Mouse (Mus musculus) right cerebral cortex, adult 2 months (tissue): ENCODE measurements around the gene Slc35e1.

ENCODE experiments used
- DNase-seq, 2 experiments: peaks; one replicate each; pipeline ENCODE4 v3.0.0; 2021 to 2022; ENCODE audit warnings: low spot score in 2 of 2

Gene Slc35e1

GRCm38 (mm10) chr8:72491680-72492621, at the start of gene Slc35e1:
Slc35e1 (minus strand) TSS chr8:72492614.
- peak in 1 of 2 experiments; percentile 49 for DNase-seq

DNA sequence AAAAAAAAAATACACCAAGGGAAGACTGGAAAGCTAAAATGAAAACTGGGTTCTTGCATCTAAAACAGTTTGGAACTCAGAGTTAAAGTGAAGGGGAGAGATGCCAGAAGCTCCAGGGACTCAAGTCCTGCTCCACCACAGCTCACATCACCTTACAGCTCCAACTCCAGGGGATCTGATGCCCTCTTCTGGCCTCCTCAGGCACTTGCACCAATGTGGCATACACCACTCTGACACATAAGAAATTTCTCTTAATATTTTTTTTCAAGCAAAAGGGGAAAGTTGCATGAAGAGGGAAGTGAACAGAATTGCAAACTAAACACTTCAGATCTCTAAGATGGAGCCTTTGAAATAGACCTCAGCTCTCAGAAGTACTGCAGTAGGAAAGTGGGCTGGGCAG, 46.8 kb upstream of the Slc35e1 start:
- no peak for DNase-seq

DNA sequence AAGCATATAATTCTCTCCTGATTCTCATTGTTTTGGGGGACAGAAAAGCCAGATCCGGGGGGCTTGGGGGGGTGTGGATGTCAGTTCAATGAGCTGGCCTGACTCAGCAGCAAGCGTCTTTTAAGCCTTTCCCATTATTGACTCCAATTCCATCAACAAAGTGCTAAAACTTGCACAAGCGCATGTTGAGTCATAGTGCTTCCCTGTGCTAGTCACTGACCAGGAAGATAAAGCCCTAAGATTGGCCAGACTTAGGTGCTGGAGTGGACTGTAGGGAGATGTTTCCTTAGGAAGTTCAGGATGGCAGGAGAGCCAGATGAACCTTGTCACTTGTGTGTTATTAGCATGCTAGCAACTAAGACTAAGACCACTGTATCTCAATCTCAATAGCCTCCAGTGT, 42.5 kb upstream of the Slc35e1 start:
- no peak for DNase-seq

DNA sequence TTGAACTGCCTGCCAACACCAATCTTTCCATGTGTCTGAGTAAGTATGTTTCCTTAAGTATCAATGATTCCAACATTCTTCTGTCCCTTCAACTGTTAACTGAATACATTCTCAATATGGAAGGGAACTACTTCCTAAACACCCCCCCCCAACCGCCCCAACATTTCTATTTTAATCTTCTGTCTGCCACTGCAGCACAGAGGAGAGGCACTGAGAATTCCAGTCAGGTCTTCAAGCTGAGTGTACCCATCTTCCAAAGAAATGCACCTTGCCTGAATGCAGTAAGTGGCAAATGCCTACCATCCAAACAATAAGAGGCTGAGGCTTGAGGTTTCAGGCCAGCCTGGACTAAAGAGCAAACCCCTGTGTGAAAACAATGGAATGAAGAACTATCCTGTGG, 39.7 kb upstream of the Slc35e1 start:
- DNase-seq = no peak

DNA sequence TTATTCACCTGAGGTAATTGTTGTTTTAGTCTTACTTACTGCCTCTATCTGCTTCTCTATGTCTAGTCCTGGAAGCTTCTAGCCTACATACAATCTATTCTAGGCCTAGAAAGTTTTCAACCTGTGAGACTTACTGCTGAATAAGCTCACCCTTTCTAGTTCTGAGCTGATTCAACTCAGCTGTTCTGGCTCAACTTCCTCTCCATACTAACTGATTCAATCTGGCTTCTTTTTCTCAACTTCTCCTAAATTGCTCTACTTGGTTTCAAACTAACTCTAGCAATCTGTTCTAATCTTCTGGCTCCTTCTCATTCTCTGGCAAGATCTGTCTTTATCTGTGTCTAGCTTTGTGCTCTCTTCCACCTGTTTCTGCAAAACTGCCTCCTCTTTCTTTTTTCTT, 29.5 kb upstream of the Slc35e1 start:
- no peak for DNase-seq

DNA sequence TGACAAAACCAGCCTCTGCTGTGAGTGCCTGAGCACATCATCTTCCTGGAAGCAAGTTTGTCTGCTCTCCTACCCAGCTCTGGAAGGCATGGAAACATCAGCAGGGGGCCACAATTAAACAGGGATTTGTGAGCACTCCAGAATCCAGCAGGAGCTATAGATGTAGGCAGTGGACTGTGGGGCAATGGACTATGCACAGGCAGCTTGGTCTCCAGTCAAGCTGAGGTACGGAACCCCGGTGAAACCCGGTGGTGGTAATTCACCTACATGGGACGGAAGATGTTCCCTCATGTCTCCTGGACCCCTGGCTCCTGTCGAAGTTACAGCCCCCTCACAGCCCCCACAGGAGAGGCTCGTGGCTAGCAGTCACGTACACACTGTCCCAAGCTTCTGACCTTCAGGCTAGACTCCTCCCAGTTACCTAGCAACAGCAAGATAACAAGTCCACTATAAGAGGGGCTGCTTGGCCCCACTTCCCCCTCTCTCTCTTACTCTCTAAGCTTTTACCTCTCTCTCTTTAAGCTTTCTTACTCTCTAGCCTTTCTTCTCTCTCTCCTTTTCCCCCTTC, 25.1 kb upstream of the Slc35e1 start:
- DNase-seq = no peak

- DNase-seq = no peak
Observed at GRCm38 (mm10) chr8:72513158-72513557, 20.7 kb upstream of the Slc35e1 start.

GRCm38 (mm10) chr8:72512648-72513047, 20.2 kb upstream of the Slc35e1 start:
- DNase-seq = no peak

- DNase-seq = no peak
Observed at GRCm38 (mm10) chr8:72507505-72507904, 15.1 kb upstream of the Slc35e1 start.

DNA sequence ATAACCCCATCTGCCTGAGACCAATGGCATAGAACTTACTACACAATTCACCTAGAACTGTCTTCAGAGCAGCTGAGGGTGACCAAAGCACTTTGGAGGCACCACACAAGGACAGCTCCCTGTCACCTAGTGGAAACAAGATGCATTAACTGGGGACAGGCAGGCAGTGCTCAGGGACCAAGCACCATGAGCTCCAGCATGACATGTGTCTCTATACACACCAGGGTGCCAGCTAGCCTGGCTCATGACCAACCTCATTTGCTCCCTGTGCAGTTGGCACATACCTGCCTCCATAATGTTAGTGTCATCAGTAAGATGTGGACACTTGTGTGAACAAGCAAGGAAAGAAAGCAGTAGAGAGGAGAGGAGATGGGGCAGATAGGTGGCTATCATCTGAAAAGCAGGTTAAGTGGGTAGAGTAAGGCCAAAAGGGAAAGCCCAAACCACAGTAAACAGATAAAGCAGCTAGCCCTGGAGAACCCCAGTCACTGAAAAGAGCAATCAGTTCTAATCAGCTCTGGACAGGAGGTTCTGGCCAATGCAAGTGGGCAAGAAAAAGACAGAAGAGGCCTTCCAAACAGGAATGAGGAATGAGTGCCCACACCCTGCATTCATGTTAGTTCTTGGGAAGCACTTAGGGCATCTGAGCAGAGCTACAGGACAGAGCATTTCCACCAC, 12.4 kb upstream of the Slc35e1 start:
- no peak for DNase-seq

DNA sequence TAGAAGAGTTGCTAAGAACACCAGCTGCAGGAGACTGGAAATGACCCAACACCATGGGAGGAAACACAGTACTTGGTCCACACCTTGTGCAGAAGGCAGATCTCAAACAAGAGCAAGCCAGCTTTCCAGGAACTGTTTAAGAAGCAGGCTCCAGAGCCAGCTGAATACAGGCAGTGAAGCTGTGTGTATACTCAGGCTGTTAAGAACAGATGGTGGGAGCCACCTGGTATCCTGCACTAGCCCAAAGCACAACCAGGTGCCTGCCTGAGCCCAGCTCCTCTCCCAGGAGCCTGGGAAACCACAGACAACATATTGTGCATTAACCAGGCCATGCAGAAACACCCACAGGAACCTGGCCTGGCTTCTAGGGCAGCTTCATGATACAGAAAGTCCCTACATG, 11.7 kb upstream of the Slc35e1 start:
- DNase-seq = peak; percentile 44 to 55

GRCm38 (mm10) chr8:72500521-72500931, 8.1 kb upstream of the Slc35e1 start:
- DNase-seq = no peak

GRCm38 (mm10) chr8:72499521-72500284, 7.3 kb upstream of the Slc35e1 start:
- no peak for DNase-seq

GRCm38 (mm10) chr8:72498527-72498926, 6.1 kb upstream of the Slc35e1 start:
- DNase-seq = no peak

DNA sequence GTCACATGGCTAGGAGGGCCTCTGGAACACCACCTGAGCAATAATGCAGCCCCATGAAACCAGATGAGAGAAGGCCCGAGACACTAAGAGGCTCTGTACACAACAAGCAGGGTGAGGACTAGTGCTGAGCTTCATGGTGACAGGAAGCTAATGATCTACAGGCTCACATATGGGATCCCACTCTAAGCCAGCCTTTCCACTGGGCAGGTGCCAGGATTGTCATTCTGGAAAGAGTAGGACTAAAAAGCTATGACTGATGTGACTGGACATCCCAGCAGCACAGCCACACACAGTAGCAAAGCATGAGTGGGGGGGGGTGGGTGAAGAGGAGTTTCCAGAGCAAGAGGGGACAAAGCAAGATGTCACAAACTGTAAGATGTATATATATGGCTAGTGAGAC, 5.5 kb upstream of the Slc35e1 start:
- DNase-seq = no peak

- DNase-seq = no peak
Observed at GRCm38 (mm10) chr8:72496217-72496616, 3.8 kb upstream of the Slc35e1 start.

DNA sequence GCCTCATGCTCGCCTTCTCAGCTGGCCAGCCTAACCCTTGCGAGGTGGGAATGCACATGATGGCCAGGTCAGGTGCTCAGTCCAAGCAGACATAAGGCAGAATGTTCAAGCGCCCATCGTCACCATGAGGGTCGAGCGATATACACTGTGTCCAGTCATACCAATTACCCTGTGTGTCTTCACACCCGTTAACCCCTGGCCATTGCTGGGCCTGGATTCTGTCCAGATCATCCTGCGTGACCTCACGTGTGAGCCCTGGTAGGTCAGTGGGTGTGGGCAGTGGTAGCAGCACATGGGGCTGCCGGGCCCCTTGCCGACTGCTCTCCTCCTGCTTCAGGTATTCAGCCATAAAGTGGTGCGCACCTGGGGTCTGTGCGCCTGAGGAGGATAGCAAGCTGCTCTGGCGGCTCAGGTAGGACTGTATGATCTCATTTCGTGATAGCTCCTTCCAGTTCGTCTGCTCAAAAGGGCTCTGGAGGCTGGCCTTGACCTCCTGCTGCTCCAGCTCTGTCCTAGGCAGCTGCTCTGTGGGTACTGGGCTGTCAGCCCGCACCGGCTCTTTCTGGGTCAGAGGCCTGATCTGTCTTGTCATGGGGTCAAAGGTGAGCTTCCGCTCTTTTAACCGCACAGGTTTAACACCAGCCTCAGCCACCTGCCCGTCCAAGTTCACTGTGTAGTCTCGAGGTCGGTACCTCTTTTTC, 3.1 kb upstream of the Slc35e1 start:
- DNase-seq = no peak

GRCm38 (mm10) chr8:72493381-72493780, 967 bp upstream of the Slc35e1 start:
- no peak for DNase-seq

DNA sequence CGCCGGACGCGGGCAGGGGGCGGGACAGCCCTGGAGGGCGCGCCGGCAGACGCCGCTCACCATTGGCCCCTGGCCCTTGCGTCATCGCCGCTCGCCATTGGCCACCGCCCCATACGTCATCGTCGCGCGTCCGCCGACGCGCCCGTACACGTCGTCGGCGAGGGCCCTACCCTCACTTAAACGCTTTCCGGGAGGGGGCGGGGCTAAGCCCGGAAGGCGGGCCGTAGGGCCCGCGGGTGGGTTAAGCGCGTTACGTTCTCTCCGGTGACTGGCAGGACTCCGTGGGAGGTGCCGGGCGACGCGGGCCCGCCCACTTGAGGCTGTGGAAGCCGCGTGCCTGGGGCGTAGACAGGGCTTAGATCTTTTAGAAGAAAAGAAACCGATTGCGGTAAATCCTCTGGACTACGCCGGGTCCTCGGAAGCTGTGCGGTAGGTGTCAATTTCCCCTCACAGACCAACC, 238 bp upstream of the Slc35e1 start:
- DNase-seq = peak; percentile 99

- DNase-seq = no peak
Observed at GRCm38 (mm10) chr8:72491017-72491416, 1.4 kb downstream of the Slc35e1 start.

DNA sequence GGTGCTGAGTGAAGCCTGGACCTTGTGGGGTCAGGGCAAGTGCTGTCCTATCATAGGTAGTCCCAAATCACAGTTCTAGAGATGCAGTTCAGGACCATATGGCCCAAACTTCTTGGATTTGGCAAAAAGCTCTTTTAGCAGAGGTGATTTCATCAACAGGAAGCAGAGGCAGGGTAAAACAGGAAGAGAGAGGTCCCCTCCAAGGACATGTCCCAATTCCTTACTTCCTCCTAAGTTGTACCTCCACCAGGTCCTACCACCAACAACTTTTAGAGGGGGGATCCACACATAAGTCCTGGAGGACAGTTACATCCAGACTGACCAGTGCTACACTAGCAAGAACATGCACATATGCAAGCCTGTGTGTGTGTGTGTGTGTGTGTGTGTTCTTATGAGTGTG, 5.4 kb downstream of the Slc35e1 start:
- DNase-seq = no peak
